Mouse (Mus musculus) spleen, postnatal 14 days (tissue): Measurements from ENCODE around the gene Zfp991.
"Not testable (repeated sequence)": the region's sequence is repeated elsewhere in the genome, so short reads cannot be mapped to it uniquely, and the experiment has no call there.

Source experiments
- DNase-seq, 2 experiments: peaks; one replicate each; pipeline ENCODE4 v3.0.0; 2021 to 2022; ENCODE audit warnings: low spot score in 2 of 2

Zfp991 gene

GRCm38 (mm10) chr4:147181969-147182705, 50.3 kb downstream of the Zfp991 start:
- not testable (repeated sequence) for DNase-seq

- DNase-seq, result not testable (repeated sequence)
These were observed 55.0 kb downstream of the Zfp991 start for GRCm38 (mm10) chr4:147186824-147187223.

GRCm38 (mm10) chr4:147187283-147187965, 55.6 kb downstream of the Zfp991 start:
- not testable (repeated sequence) for DNase-seq

GRCm38 (mm10) chr4:147195186-147195585, 63.3 kb downstream of the Zfp991 start:
- not testable (repeated sequence) for DNase-seq

- not testable (repeated sequence) for DNase-seq
These were observed 65.4 kb downstream of the Zfp991 start for GRCm38 (mm10) chr4:147197210-147197609.

GRCm38 (mm10) chr4:147199055-147199750, 67.4 kb downstream of the Zfp991 start:
- DNase-seq, result not testable (repeated sequence)

GRCm38 (mm10) chr4:147201920-147202660, 70.3 kb downstream of the Zfp991 start:
- DNase-seq, result not testable (repeated sequence)

- not testable (repeated sequence) for DNase-seq
These were observed 80.5 kb downstream of the Zfp991 start for GRCm38 (mm10) chr4:147212182-147212928.

GRCm38 (mm10) chr4:147214233-147214632, 82.4 kb downstream of the Zfp991 start:
- DNase-seq, result not testable (repeated sequence)

GRCm38 (mm10) chr4:147217676-147218075, 85.8 kb downstream of the Zfp991 start:
- DNase-seq, result not testable (repeated sequence)

GRCm38 (mm10) chr4:147219319-147220070, 87.7 kb downstream of the Zfp991 start:
- not testable (repeated sequence) for DNase-seq

- not testable (repeated sequence) for DNase-seq
These were observed 88.4 kb downstream of the Zfp991 start for GRCm38 (mm10) chr4:147220226-147220625.

- not testable (repeated sequence) for DNase-seq
These were observed 90.2 kb downstream of the Zfp991 start for GRCm38 (mm10) chr4:147222021-147222420.

GRCm38 (mm10) chr4:147223778-147224435, 92.1 kb downstream of the Zfp991 start:
- not testable (repeated sequence) for DNase-seq

- not testable (repeated sequence) for DNase-seq
These were observed 93.8 kb downstream of the Zfp991 start for GRCm38 (mm10) chr4:147225616-147226015.

GRCm38 (mm10) chr4:147230026-147230425, 98.2 kb downstream of the Zfp991 start:
- DNase-seq, result not testable (repeated sequence)
